Mouse (Mus musculus): ENCODE measurements at regions not wholly inside any gene's neighbourhood (a gene's known extent, or its start where the extent isn't known, plus 50 kb on each side); places are given as distances from the start of the nearest gene placed in this dataset.

DNA sequence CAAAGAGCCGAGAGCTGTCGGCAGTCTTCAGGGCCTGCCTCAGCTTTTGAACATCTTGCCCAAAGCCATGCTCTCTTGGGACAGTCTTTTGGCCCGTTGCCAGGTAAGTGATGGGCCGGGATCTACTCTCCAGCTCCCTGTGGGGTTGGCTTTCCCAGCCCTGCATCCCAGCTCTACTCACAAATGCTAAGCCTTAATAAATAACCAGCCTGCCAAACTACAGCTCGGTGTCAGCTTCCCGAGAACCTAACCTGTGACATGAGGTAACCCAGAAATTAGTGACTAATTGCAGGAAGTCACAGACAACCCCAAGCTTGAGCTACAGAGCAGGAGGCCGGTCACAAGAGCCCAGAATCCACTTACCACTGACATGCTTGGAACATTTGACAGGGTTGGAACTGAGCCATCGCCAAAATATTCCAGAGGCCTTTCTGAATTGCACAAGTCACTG, 159.1 kb upstream of the H2al1a start:
- peak; percentile 26 for DNase-seq
- intact Hi-C loops (cut with DNase I; ENCODE audit: low total_unique reads), result no loop called here

DNA sequence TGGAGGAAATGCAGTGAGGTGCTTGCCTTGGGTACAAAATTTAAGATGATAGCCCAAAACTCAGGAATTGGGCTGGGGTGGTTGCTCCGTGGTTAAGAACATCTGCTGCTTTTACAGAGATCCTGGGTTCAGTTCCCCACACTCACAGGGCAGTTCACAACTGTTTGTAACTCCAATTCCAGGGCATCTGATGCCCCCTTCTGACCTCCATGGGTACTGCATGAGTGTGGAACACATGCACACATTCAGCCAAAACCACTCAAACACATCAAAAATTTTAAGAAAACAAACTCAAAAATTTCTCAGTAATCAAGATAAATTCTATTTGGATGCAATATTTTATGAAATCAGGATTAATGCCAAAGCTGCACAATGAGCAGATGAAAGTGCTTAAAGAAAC, 157.8 kb upstream of the H2al1a start:
- DNase-seq, result no peak
- intact Hi-C loops (cut with DNase I; ENCODE audit: low total_unique reads), result no loop called here

DNA sequence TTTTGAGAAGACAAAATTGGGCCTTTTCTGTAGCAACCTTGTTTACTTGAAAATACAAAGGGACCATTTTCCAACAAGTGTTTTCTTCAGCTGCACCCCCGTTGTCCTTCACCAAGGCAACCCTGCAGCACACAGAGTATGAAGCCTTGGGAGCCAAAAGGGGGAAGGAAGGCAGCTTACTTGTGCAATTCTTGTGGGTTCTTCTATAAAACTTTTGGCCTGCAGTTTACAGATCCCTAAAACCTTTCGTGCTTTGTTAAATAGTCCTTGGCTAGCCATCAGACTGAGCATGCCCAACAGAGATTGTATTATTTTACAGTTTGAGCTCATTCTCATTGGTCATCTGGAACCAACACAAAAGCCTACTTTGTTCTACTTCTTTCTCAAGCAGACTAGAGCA, 140.6 kb upstream of the H2al1a start:
- no peak for DNase-seq
- intact Hi-C loops (cut with DNase I; ENCODE audit: low total_unique reads), result no loop called here

DNA sequence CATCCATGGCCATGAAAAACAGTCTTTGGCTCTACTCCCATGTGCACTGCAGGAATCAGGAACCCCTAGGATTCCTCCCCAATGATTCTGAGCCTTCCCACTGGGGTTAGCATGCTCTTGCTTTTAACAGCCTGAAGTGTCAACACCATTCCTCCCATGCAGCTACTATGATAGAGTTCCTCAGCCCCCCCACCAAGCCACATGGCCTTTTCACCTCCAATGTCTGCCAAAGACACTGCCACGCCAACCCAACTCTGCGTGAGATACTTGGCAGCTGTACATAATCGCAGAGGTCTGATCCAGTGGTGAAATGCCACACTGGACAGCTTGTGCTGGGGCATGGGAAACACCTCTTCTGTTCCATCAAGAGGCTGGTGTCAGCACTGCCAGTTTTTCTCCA, 128.6 kb upstream of the H2al1a start:
- intact Hi-C loops (cut with DNase I; ENCODE audit: low total_unique reads), result no loop called here
- DNase-seq, result no peak

DNA sequence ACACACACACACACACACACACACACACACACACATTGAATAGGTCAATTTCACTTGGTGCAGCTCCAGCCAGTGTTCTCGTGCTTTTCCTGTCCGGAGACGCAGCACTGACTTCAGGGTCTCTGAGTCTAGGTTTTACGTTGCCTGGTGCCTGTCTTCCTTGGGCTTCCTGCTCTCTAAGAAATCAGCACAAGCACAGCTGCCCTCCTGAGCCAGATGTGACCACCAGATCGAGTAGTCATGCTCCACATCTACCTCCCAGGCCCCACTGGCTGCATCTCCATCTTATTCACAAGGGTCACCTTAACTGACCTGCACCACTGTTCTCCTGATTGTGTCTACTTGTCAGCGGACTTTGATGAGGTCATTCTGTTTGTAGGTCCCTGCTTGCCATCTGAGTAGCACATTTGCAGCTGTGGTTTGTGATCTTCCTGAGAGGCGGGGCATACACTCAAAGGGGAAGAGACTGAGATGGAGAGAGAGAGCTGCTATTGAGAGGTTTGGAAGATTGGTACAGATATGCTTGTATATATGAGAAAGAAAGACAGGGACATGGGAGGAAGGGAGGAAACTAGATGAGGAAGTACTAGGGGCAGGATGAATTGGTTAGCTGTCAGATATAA, 118.8 kb upstream of the H2al1a start:
- intact Hi-C loops (cut with DNase I; ENCODE audit: low total_unique reads), result no loop called here

DNA sequence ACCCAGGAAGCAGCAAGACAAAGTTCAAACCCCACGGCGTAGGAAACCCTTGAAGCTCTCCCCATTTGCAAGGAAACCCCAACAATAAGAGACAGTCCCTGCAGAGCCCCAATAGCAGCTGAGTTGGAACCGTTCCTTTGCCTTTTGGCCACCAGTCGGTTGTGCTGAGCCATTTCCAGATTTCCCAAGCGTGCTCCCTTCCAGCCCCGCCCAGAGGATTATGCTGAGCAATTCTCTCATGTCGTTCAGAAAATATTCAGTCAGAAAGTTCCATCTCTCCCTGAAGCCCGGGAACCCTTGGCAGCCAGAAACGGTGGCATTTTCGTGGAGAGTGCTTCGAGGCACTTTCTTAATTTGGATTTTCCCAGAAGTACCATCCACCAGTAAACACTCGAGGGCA, 117.2 kb upstream of the H2al1a start:
- intact Hi-C loops (cut with DNase I; ENCODE audit: low total_unique reads), result no loop called here
- DNase-seq, result peak; percentile 31

More for the DNA sequence above, 118.8 kb upstream of the H2al1a start:
- DNase-seq, result no peak

DNA sequence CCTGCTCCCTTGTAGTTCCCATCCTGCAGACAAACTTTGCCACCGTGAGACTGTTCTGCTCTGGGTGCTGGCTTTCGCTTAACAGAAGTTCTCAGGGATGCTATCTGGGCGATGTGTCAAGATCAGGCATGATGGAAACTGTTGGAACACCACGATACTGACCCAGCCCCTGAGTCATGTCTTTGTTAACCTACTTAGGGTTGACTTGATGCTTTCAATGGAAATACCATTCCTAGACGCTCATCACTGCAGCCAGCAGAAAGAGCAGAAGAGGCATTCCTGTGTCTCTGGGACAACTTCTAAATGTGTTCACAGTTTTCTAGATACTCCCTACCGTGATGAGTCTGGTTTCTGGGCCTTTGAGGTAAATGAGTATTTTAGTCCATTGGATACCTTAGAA, 108.2 kb upstream of the H2al1a start:
- no peak for DNase-seq
- intact Hi-C loops (cut with DNase I; ENCODE audit: low total_unique reads), result no loop called here

DNA sequence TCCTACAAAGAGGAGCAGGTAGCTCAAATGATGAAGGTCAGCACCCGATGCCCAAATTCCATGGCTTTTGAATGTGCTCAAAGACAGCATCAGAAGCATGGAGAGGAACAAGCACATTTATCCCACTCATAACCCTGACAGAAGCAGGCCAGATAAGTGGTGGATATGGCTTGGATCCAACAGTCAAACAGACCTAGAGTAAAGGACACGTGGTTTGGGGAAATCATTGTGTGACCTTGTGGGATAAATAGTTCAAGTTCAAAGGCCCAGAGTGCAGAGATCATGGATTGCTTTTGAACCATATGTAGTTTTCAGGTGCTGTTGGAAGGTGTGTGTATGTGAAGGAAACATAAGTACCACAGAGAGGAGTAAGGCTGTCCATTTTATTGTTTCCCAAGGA, 94.9 kb upstream of the H2al1a start:
- no peak for DNase-seq
- intact Hi-C loops (cut with DNase I; ENCODE audit: low total_unique reads), result no loop called here

DNA sequence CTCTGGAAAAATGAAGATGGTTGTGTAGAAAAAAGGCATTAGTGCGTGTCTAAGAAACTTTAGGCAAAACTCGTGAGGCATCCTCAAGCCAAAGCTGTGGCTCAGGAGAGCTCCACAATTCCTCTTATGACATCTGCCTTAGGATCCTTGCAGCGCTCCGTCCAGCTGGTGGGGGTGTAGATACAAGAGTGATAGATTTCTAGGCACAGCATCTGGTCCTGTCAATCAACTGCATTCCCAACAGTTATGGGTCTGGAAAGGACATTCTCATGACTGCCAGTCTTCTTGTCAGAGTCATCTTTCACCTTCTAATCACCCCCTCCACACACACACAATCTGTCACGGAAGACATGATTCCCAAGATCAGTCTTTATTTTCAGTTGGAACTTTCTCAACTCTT, 89.2 kb upstream of the H2al1a start:
- intact Hi-C loops (cut with DNase I; ENCODE audit: low total_unique reads), result no loop called here
- DNase-seq, result no peak

DNA sequence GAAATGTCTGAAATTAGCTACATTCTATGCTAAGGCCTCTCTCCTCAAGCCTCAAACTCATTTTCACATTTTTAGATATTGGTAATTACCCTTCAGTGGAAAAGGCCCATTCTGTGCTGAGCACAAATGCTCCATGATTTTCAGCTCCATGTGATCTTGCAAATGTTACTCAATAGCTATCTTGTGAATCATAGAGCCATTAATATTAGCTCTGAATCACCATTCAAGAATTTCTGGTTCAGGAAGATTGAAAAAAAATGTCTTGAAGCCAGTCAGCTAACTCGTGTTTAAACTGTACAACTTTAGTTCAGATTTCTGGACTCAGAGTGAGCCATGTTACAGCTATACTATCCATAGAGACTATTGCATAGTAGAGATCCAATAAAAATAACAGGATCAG, 86.2 kb upstream of the H2al1a start:
- intact Hi-C loops (cut with DNase I; ENCODE audit: low total_unique reads), result no loop called here

DNA sequence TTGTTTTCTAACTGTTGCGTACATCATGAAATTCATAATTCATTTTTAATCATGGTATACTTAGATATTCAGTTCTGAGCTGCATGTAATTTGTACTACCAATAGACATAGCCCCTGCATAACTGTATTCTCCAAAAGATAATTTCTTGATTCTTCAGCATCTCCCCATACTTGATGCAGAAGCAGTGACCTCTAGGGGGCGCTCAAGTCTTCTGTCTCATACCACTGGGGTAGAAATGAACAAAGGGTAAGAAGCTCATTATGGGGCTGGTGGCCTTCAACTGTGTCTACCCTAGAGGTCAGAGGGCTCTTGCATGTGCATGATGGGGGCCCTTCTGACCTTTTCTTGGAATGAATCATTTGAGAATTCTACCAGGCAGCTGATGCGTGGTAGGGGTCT, 85.6 kb upstream of the H2al1a start:
- intact Hi-C loops (cut with DNase I; ENCODE audit: low total_unique reads), result no loop called here
- DNase-seq, result peak; percentile 10

More for the DNA sequence above, 86.2 kb upstream of the H2al1a start:
- no peak for DNase-seq

DNA sequence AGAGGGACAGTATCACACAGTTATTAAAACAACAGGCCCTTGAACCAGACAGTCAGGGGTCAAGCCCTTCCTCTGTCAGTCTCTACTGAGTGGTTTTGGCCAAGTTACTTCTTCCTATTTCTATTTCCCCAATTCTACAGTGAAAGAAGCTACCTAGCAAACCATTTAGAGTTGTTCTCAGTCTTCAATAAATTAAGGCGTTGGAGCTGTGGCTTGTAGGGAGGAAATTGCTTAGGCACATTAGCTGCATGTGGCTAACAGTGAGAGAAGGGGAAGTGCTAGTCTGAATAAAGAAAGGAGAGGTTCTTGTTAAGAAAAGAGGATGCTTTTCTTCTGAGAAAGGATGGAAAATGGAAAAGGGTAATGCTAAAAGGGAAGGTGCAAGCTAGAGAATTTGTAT, 60.0 kb upstream of the H2al1a start:
- no peak for DNase-seq
- intact Hi-C loops (cut with DNase I; ENCODE audit: low total_unique reads), result no loop called here

DNA sequence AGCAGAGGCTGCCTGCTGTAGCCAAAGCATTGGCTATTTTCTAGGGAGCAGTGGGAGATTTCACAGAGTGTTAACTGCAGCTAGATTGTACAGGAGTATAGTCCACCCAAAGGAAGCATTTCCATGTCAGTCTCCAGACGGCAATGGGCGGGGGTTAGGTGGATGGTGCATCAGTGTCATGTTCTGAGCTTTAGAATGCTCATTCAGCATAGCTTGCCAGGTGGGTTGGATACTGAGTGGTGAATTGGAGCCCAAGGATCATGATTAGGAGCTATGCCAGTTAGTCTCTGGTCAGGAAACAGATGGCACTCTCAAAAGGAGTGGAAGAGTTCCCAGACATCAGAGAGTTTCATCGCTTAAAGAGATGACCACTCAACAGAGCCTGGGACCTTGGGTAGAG, 53.5 kb upstream of the H2al1a start:
- no peak for DNase-seq
- intact Hi-C loops (cut with DNase I; ENCODE audit: low total_unique reads), result no loop called here
